Mouse (Mus musculus) embryo, embryonic 10 days (tissue): Measurements from ENCODE around the gene Olfr1404.
"Not testable (repeated sequence)": the region's sequence is repeated elsewhere in the genome, so short reads cannot be mapped to it uniquely, and the experiment has no call there.

Source experiments
- DNase-seq: peaks from one replicate; pipeline ENCODE4 v3.0.0-alpha.2; 2015; ENCODE audit warnings: low spot score

The Olfr1404 gene

GRCm38 (mm10) chr1:173212092-173212491, at the start of gene Olfr1404:
Gene Olfr1404 (plus strand): TSS chr1:173212392.
- DNase-seq: no peak

DNA sequence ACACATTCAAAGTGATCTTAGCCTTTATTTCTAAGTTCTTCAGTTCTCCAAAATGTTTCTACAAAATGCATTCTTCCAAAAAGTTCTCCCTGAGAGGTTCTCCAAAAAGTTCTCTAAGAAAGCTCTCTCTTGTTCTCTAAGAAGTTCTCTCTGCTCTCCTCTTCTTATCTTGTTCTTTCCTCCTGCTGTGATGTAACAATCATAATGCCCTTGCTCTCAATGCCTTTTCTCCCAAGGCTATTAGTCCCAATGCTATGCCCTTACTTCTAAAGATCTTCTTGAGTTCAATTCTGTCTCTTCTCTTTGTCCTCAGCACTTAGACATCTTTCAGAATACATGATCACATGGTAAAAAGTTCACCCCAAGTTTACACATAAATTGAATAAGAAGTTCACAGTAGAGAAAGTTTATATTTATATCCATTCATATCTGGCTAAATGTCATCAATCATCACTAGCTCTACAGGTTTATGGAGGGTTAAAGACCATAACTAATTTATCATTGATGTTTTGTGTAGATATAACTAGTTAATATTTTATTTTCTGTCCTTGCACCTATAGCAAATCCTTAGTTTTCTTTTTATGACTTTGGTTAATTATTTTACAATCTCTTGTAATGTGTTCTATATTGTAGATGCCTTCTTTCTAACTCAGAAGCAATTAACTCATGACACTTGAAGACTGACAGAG, 37.9 kb upstream of the Olfr1404 start:
- no peak for DNase-seq

DNA sequence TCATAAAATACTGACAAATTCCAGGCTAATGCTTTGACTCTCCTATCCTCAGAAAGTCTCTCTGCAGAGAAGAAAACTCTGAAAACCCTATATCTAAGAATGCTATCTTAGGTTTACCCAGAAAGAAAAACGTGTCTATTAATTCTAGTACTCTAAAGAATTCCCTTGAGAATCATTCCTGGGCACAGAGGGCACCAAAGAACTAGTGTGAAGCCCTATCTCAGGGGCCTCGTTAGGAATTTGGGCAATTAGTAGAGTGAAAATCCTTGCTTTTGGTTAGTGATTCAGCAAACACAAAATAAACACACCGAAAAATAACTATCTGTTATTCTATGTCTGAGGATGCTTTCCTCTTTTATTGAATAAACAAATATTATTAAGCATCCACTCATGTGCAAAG, 21.7 kb upstream of the Olfr1404 start, which contains the start of gene Olfr1406:
TSS of gene Olfr1406 (minus strand) at position 101 of the 400 bp plus-strand sequence.
- no peak for DNase-seq

GRCm38 (mm10) chr1:173192059-173192458, 20.1 kb upstream of the Olfr1404 start:
- DNase-seq: no peak

GRCm38 (mm10) chr1:173196359-173196758, 15.8 kb upstream of the Olfr1404 start:
- no peak for DNase-seq

DNA sequence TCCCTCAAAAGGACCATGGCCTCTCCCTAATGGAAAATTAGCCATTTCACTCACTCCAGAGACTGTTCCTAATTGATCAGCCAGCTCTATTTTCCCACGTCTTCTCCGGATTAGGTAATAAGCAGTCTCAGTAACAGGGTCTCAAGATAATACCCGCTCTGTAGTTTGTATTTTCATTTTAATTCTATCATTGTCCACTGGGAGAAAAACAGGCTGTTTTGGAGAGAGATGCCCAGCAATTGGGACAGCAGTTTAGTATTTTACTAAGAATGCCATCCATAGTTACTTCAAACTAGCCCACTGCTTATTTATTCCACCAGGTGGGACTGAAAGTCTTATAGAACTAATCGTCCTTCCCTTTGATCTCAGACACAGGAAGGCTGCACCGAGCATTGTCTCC, 14.7 kb upstream of the Olfr1404 start, which contains the start of gene Olfr218:
TSS of gene Olfr218 (plus strand) at position 301 of the 400 bp plus-strand sequence.
- DNase-seq: no peak

- DNase-seq: no peak
These were observed 4.3 kb downstream of the Olfr1404 start for GRCm38 (mm10) chr1:173216481-173216880.

DNA sequence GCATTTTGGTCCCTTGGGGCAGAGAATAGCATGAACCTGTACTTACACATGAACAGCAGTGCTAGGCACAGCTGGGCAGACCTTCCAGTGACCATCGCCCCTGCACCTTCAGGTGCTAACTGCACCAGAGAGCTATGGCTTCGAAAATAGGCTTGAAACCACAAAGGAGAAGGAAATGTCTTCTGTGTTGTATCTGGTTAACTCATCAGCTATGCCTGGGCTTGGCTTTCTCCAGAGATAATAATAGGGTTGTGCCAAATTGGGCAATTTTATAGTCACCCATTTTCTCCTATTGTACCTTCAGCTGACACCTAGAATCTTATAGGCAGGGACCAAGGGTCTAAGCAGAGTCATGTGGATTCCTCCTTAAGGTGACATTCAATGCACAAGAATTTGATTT, 14.9 kb downstream of the Olfr1404 start, which contains the start of gene Fcer1a:
TSS of gene Fcer1a (minus strand) at position 134 of the 400 bp plus-strand sequence.
- no peak for DNase-seq

- not testable (repeated sequence) for DNase-seq
These were observed 24.8 kb downstream of the Olfr1404 start for GRCm38 (mm10) chr1:173237004-173237403.

DNA sequence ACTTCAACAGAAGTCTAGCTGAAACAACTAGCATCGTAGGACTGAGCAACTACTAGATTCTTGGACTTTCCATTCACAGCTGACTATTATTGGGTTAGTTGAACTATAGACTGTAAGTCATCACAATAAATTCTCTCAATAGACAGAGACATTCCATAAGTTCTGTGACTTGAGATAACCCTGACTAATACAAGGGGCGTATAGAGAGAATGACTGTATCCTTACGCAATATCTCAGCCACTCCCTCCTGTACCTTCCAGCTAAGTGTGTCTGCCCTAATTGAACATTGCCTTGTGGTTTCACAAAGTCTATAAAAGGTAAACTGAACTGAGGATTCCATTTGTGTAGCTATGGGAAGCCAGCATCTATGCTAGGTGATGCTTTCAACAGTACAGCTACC, 37.7 kb downstream of the Olfr1404 start:
- no peak for DNase-seq

- no peak for DNase-seq
These were observed 53.5 kb downstream of the Olfr1404 start, which contains the start of gene Olfr418 for GRCm38 (mm10) chr1:173265701-173266100. Gene Olfr418 (plus strand): TSS chr1:173266001.
